Mouse (Mus musculus) MEL (cell line): Measurements from ENCODE around the gene Usp49. TPM values are rescaled to one million over a fixed set of nuclear protein-coding genes. Genes with fewer than 3 reads are reported as not detected.

ENCODE experiments used
- DNase-seq: peaks from one replicate; pipeline ENCODE4 v3.0.0; 2011; ENCODE audit warnings: low read depth, low spot score
- H3K27ac ChIP-seq: 2 replicates; pipeline ENCODE4 v1.5.1; 2012; ENCODE audit warnings: low read depth, mild to moderate bottlenecking, control low read depth, low read length, moderate library complexity; ENCODE audit not compliant: control insufficient read depth
- H3K27me3 ChIP-seq, 2 experiments: fragments of 150-350 bp in 1 of 2; sonication (generic) in 1 of 2; 2 replicates each; pipeline ENCODE4 v1.6.1; 2012; ENCODE audit warnings: low read length in 2 of 2, mild to moderate bottlenecking in 2 of 2, improper control_type of control experiment in 1 of 2, moderate library complexity in 1 of 2; ENCODE audit not compliant: insufficient read depth in 2 of 2, control insufficient read depth in 1 of 2
- H3K36me3 ChIP-seq, 2 experiments: 2 replicates each; pipeline ENCODE4 v1.6.1; 2012 to 2014; ENCODE audit warnings: low read length in 2 of 2, improper control_type of control experiment in 1 of 2, inconsistent platforms in 1 of 2, mild to moderate bottlenecking in 1 of 2; ENCODE audit not compliant: insufficient read depth in 2 of 2, control insufficient read depth in 1 of 2
- H3K4me1 ChIP-seq, 2 experiments: fragments of 150-350 bp in 1 of 2; sonication (generic) in 1 of 2; 2 replicates each; pipeline ENCODE4 v1.6.1; 2012; ENCODE audit warnings: low read length in 2 of 2, improper control_type of control experiment in 1 of 2, mild to moderate bottlenecking in 1 of 2; ENCODE audit not compliant: insufficient read depth in 2 of 2, control insufficient read depth in 1 of 2
- H3K4me3 ChIP-seq, 2 experiments: fragments of 150-350 bp in 1 of 2; sonication (generic) in 1 of 2; 2 replicates each; pipeline ENCODE4 v1.5.1; 2012; ENCODE audit warnings: low read depth in 2 of 2, low read length in 2 of 2, mild to moderate bottlenecking in 2 of 2, moderate library complexity in 2 of 2, control low read depth in 1 of 2, improper control_type of control experiment in 1 of 2; ENCODE audit not compliant: control insufficient read depth in 1 of 2, insufficient read depth in 1 of 2
- H3K79me2 ChIP-seq: 2 replicates; pipeline ENCODE4 v1.6.1; 2012; ENCODE audit warnings: mild to moderate bottlenecking, low read length, moderate library complexity; ENCODE audit not compliant: control insufficient read depth, poor library complexity, insufficient read depth
- H3K9ac ChIP-seq: 2 replicates; pipeline ENCODE4 v1.6.1; 2012; ENCODE audit warnings: low read depth, mild to moderate bottlenecking, control low read depth, low read length, moderate library complexity; ENCODE audit not compliant: control insufficient read depth, poor library complexity, severe bottlenecking
- H3K9me3 ChIP-seq: fragments of 150-350 bp; sonication (generic); replicated peaks from 2 replicates; pipeline ENCODE4 v1.6.1; 2012; ENCODE audit warnings: mild to moderate bottlenecking, low read length, improper control_type of control experiment, moderate library complexity; ENCODE audit not compliant: insufficient read depth
- CHD1 ChIP-seq: IDR thresholded peaks from 2 replicates; pipeline ENCODE4 v1.6.1; 2012; ENCODE audit warnings: low read depth, mild to moderate bottlenecking, inconsistent platforms, low read length, improper control_type of control experiment
- CHD2 ChIP-seq: IDR thresholded peaks from 2 replicates; pipeline ENCODE4 v1.6.1; 2011; ENCODE audit warnings: low read length, improper control_type of control experiment
- CTCF ChIP-seq, 3 experiments: IDR thresholded peaks in 2 of 3; conservative IDR thresholded peaks in 1 of 3; 2 replicates each; pipeline ENCODE4 v1.5.1; 2011 to 2012; ENCODE audit warnings: low read length in 3 of 3, low read depth in 2 of 3, mild to moderate bottlenecking in 2 of 3, improper control_type of control experiment in 1 of 3, inconsistent platforms in 1 of 3, mixed read lengths in 1 of 3, moderate library complexity in 1 of 3; ENCODE audit not compliant: control insufficient read depth in 1 of 3, insufficient read depth in 1 of 3, poor library complexity in 1 of 3, severe bottlenecking in 1 of 3
- E2F4 ChIP-seq: IDR thresholded peaks from 2 replicates; pipeline ENCODE4 v1.6.1; 2011; ENCODE audit warnings: low read depth, low read length, improper control_type of control experiment, borderline replicate concordance
- ELF1 ChIP-seq: IDR thresholded peaks from 2 replicates; pipeline ENCODE4 v1.6.1; 2014; ENCODE audit warnings: low read depth, mild to moderate bottlenecking, inconsistent platforms, low read length, improper control_type of control experiment, moderate library complexity
- EP300 ChIP-seq, 2 experiments: IDR thresholded peaks; 2 replicates each; pipeline ENCODE4 v1.6.1; 2011; ENCODE audit warnings: improper control_type of control experiment in 2 of 2, low read length in 2 of 2, low read depth in 1 of 2, mild to moderate bottlenecking in 1 of 2
- GATA1 ChIP-seq: IDR thresholded peaks from 2 replicates; pipeline ENCODE4 v1.6.1; 2011; ENCODE audit warnings: low read depth, low read length, improper control_type of control experiment
- HCFC1 ChIP-seq: IDR thresholded peaks from 2 replicates; pipeline ENCODE4 v1.6.1; 2012; ENCODE audit warnings: low read depth, mild to moderate bottlenecking, inconsistent platforms, low read length, improper control_type of control experiment, moderate library complexity
- JUND ChIP-seq: IDR thresholded peaks from 2 replicates; pipeline ENCODE4 v1.6.1; 2011; ENCODE audit warnings: low read depth, mild to moderate bottlenecking, improper control_type of control experiment, low read length
- KAT2A ChIP-seq: conservative IDR thresholded peaks from 2 replicates; pipeline ENCODE4 v1.6.1; 2012; ENCODE audit warnings: low read depth, low read length, improper control_type of control experiment, inconsistent platforms
- MAX ChIP-seq: IDR thresholded peaks from 2 replicates; pipeline ENCODE4 v1.6.1; 2011; ENCODE audit warnings: low read length, improper control_type of control experiment
- MAZ ChIP-seq: IDR thresholded peaks from 2 replicates; pipeline ENCODE4 v1.6.1; 2012; ENCODE audit warnings: low read depth, mild to moderate bottlenecking, inconsistent platforms, low read length, improper control_type of control experiment
- MEF2A ChIP-seq: IDR thresholded peaks from 2 replicates; pipeline ENCODE4 v1.6.1; 2014; ENCODE audit warnings: low read depth, mild to moderate bottlenecking, inconsistent platforms, low read length, improper control_type of control experiment; ENCODE audit not compliant: poor library complexity, insufficient replicate concordance, severe bottlenecking; ENCODE audit errors: extremely low read depth
- MXI1 ChIP-seq: IDR thresholded peaks from 2 replicates; pipeline ENCODE4 v1.6.1; 2011; ENCODE audit warnings: mild to moderate bottlenecking, low read depth, low read length, improper control_type of control experiment
- MYB ChIP-seq: IDR thresholded peaks from 2 replicates; pipeline ENCODE4 v1.6.1; 2011; ENCODE audit warnings: mild to moderate bottlenecking, low read depth, low read length, improper control_type of control experiment
- NELFE ChIP-seq: IDR thresholded peaks from 2 replicates; pipeline ENCODE4 v1.6.1; 2011; ENCODE audit warnings: low read depth, low read length, improper control_type of control experiment
- NRF1 ChIP-seq: IDR thresholded peaks from 2 replicates; pipeline ENCODE4 v1.6.1; 2014; ENCODE audit warnings: low read depth, mild to moderate bottlenecking, inconsistent platforms, low read length, improper control_type of control experiment, moderate library complexity; ENCODE audit not compliant: poor library complexity, insufficient read depth, severe bottlenecking
- POLR2A ChIP-seq, 2 experiments: IDR thresholded peaks; 2 replicates each; pipeline ENCODE4 v1.6.1; 2011 to 2012; ENCODE audit warnings: low read length in 2 of 2, mild to moderate bottlenecking in 2 of 2, control low read depth in 1 of 2, improper control_type of control experiment in 1 of 2, low read depth in 1 of 2, moderate library complexity in 1 of 2; ENCODE audit not compliant: control insufficient read depth in 1 of 2, insufficient read depth in 1 of 2, poor library complexity in 1 of 2
- POLR2AphosphoS2 ChIP-seq: IDR thresholded peaks from 2 replicates; pipeline ENCODE4 v1.6.1; 2011; ENCODE audit warnings: low read length, improper control_type of control experiment
- POLR2AphosphoS5 ChIP-seq: IDR thresholded peaks from 2 replicates; pipeline ENCODE4 v1.6.1; 2012; ENCODE audit warnings: low read depth, borderline replicate concordance, mild to moderate bottlenecking, inconsistent platforms, low read length, moderate library complexity, mixed read lengths
- RAD21 ChIP-seq: IDR thresholded peaks from 2 replicates; pipeline ENCODE4 v1.6.1; 2011; ENCODE audit warnings: mild to moderate bottlenecking, low read depth, low read length, improper control_type of control experiment
- RCOR1 ChIP-seq: IDR thresholded peaks from 2 replicates; pipeline ENCODE4 v1.6.1; 2012; ENCODE audit warnings: low read depth, mild to moderate bottlenecking, inconsistent platforms, low read length, improper control_type of control experiment
- SMC3 ChIP-seq: IDR thresholded peaks from 2 replicates; pipeline ENCODE4 v1.6.1; 2011; ENCODE audit warnings: low read depth, low read length, improper control_type of control experiment
- TAL1 ChIP-seq: IDR thresholded peaks from 2 replicates; pipeline ENCODE4 v1.6.1; 2012; ENCODE audit warnings: mild to moderate bottlenecking, inconsistent platforms, low read length, moderate library complexity, mixed read lengths
- TBP ChIP-seq: IDR thresholded peaks from 2 replicates; pipeline ENCODE4 v1.8.0; 2011; ENCODE audit warnings: low read depth, low read length, improper control_type of control experiment
- TCF12 ChIP-seq: IDR thresholded peaks from 2 replicates; pipeline ENCODE4 v1.6.1; 2014; ENCODE audit warnings: low read depth, mild to moderate bottlenecking, inconsistent platforms, low read length, improper control_type of control experiment, moderate library complexity
- UBTF ChIP-seq: IDR thresholded peaks from 2 replicates; pipeline ENCODE4 v1.6.1; 2012; ENCODE audit warnings: low read depth, mild to moderate bottlenecking, inconsistent platforms, low read length, improper control_type of control experiment, moderate library complexity, borderline replicate concordance; ENCODE audit not compliant: insufficient read depth
- USF2 ChIP-seq, 2 experiments: IDR thresholded peaks; 2 replicates each; pipeline ENCODE4 v1.6.1; 2011 to 2012; ENCODE audit warnings: improper control_type of control experiment in 2 of 2, low read length in 2 of 2, borderline replicate concordance in 1 of 2, inconsistent platforms in 1 of 2, low read depth in 1 of 2, mild to moderate bottlenecking in 1 of 2; ENCODE audit not compliant: insufficient read depth in 1 of 2
- ZMIZ1 ChIP-seq: IDR thresholded peaks from 2 replicates; pipeline ENCODE4 v1.6.1; 2012; ENCODE audit warnings: low read depth, mild to moderate bottlenecking, inconsistent platforms, low read length, improper control_type of control experiment, moderate library complexity
- polyA plus RNA-seq, 2 experiments: library from polyadenylated mRNA; stranded (reverse) in 1 of 2; unstranded in 1 of 2; fragments of >175 nt in 1 of 2; fragments of >200 nt in 1 of 2; gene quantifications; 2 replicates each; pipeline versions ENCODE4 v1.2.1 to v1.2.4; 2012; ENCODE audit warnings: low replicate concordance in 2 of 2, low read depth in 1 of 2; ENCODE audit not compliant: insufficient read length in 2 of 2, insufficient read depth in 1 of 2, missing spikeins in 1 of 2
- total RNA-seq: library from RNA; depleted of rRNA; stranded (reverse); fragments of 300-350 nt; gene quantifications from 2 replicates; pipeline ENCODE4 v1.2.3, GENCODE M21; 2012

The Usp49 gene
- total and polyA plus RNA-seq, 3 experiments: 5.2 to 16.1 TPM; not detected in 1

DNA sequence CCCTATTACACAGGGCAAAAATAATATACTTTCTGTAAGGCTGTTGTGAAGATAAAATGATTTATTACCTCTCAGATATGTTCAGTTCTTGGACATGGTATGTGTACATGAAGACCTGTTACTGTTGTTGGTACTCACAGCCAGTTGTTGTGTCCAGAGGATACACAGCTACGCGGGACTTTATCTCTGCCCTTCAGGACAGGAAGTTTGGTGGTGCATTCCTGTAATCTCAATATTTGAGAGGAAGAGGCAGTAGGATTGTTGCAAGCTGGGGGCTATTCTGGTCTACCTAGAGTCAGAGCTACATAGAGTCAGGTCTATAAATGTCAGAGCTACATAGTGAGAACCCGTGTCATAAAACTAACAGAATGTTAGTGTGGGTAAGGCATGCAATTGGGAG is 39.4 kb upstream of the Usp49 start:
- no peak overlapping the region for H3K27ac ChIP-seq
- DNase-seq: peak; percentile 34

DNA sequence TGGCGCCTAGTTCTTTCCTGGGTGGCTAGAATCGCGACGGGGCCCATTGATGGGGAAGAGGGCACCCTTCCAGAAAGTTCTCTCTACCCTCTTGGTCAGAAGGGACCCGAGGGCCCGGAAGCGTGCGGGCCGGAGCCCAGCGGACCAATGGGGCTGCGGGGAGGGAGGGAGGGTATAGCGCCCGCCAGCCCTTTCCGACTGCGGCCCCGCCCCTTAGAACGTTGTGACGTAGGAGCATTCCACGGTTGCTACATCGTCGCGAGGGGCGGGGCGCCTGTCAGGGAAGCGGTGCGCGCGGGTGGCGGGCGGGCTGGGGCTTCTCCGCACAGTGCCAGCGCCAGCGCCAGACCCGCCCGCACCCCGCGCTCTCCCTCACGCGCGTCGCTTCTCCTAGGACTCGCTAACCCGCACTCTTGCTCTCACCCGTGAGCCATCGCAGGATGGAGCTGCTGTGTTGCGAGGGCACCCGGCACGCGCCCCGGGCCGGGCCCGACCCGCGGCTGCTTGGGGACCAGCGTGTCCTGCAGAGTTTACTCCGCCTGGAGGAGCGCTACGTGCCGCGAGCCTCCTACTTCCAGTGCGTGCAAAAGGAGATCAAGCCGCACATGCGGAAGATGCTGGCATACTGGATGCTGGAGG is 37.2 kb upstream of the Usp49 start:
- DNase-seq: peak; percentile 95
- TF ChIP-seq CHD1 (no peak), USF2 (IDR thresholded peaks at IDR 0.05; ENCODE audit: borderline replicate concordance in 1 of 2, insufficient read depth in 1 of 2, low read depth in 1 of 2, low read length in 2 of 2) (no peak), JUND (no peak), TBP (0 out of 2 replicates have a peak, but pooled peaks have one; percentile 31), CHD2 (no peak), KAT2A (no peak; the same call in 1 of the 2 replicates), CTCF (IDR thresholded peaks at IDR 0.05 in 2 of 3, conservative IDR thresholded peaks at IDR 0.05 in 1 of 3; ENCODE audit: control insufficient read depth in 1 of 3, insufficient read depth in 1 of 3, low read depth in 2 of 3, low read length in 3 of 3, poor library complexity in 1 of 3, severe bottlenecking in 1 of 3) (no peak), MEF2A (no peak), MAZ (peak; percentile 34; the same call in 1 of the 2 replicates), EP300 (IDR thresholded peaks at IDR 0.05; ENCODE audit: low read depth in 1 of 2, low read length in 2 of 2) (0 out of 4 replicates have a peak, but pooled peaks of 1 of the 2 experiments have one; percentile 1), TCF12 (peak; percentile 23; the same call in 1 of the 2 replicates), ELF1 (peak; percentile 66), RCOR1 (no peak), UBTF (peak; percentile 93; the same call in 1 of the 2 replicates), SMC3 (no peak), ZMIZ1 (peak; percentile 52; the same call in 1 of the 2 replicates), NELFE (peak; percentile 70), POLR2AphosphoS5 (no peak), MYB (no peak), RAD21 (no peak), POLR2A (IDR thresholded peaks at IDR 0.05; ENCODE audit: control insufficient read depth in 1 of 2, insufficient read depth in 1 of 2, low read depth in 1 of 2, low read length in 2 of 2, poor library complexity in 1 of 2) (peak; percentile 55 to 76), NRF1 (peak; percentile 44; the same call in 1 of the 2 replicates), MAX (peak; percentile 26)

More for the DNA sequence above, 39.4 kb upstream of the Usp49 start:
- TF ChIP-seq CHD2 (no peak), RAD21 (no peak), E2F4 (no peak), POLR2AphosphoS2 (no peak), KAT2A (no peak), POLR2A (IDR thresholded peaks at IDR 0.05; ENCODE audit: control insufficient read depth in 1 of 2, insufficient read depth in 1 of 2, low read depth in 1 of 2, low read length in 2 of 2, poor library complexity in 1 of 2) (no peak), GATA1 (peak; percentile 56), HCFC1 (no peak), MAZ (no peak), SMC3 (no peak), TCF12 (no peak), CTCF (IDR thresholded peaks at IDR 0.05 in 2 of 3, conservative IDR thresholded peaks at IDR 0.05 in 1 of 3; ENCODE audit: control insufficient read depth in 1 of 3, insufficient read depth in 1 of 3, low read depth in 2 of 3, low read length in 3 of 3, poor library complexity in 1 of 3, severe bottlenecking in 1 of 3) (no peak), MXI1 (no peak), EP300 (IDR thresholded peaks at IDR 0.05; ENCODE audit: low read depth in 1 of 2, low read length in 2 of 2) (peak in 1 of 2 experiments; percentile 37; a peak in 1 of 4 replicates), TAL1 (peak; percentile 51), ELF1 (no peak), NELFE (no peak)
- Histone ChIP-seq H3K9ac (no peak overlapping the region), H3K4me3 (no peak overlapping the region), H3K36me3 (peaks cover 0 to 23% of the 10 kb centered on the region in 2 experiments; a peak in 2 of 4 replicates), H3K27me3 (no peaks in the 10 kb centered on the region), H3K4me1 (peaks cover 9 to 31% of the 10 kb centered on the region in 2 experiments), H3K9me3 (no peaks in the 10 kb centered on the region), H3K79me2 (peaks cover 21% of the 10 kb centered on the region)

More for the DNA sequence above, 37.2 kb upstream of the Usp49 start:
- Histone ChIP-seq H3K4me1 (peaks cover 20 to 51% of the 10 kb centered on the region in 2 experiments), H3K27me3 (no peaks in the 10 kb centered on the region), H3K4me3 (peak overlapping the region; percentile 86 to 96), H3K27ac (peak overlapping the region; percentile 98), H3K36me3 (peaks cover 0 to 44% of the 10 kb centered on the region in 2 experiments; a peak in 2 of 4 replicates), H3K9ac (peak overlapping the region; percentile 92), H3K79me2 (peaks cover 28% of the 10 kb centered on the region), H3K9me3 (no peaks in the 10 kb centered on the region)
